Mouse (Mus musculus) forebrain, embryonic 11.5 days (tissue): Measurements from ENCODE around the gene Tead2. TPM values are rescaled to one million over a fixed set of nuclear protein-coding genes. Genes with fewer than 3 reads are reported as not detected.

Source experiments
- ATAC-seq: fragments of 200-750 bp; cut with Nextera tagmentation; replicated peaks from 2 replicates; pipeline ENCODE4 v1.8.0; 2017; ENCODE audit warnings: moderate TSS enrichment; ENCODE audit not compliant: low FRiP score
- DNase-seq: peaks from one replicate; pipeline ENCODE4 v3.0.0-alpha.2; 2017; ENCODE audit warnings: low spot score
- H3K27ac ChIP-seq: fragments of 300-500 bp; sonication (generic); 2 replicates; pipeline ENCODE4 v1.5.1; 2014; ENCODE audit warnings: low read depth, low read length
- H3K27me3 ChIP-seq: fragments of 300-500 bp; sonication (generic); 2 replicates; pipeline ENCODE4 v1.6.1; 2014; ENCODE audit warnings: mild to moderate bottlenecking, low read length, mixed read lengths; ENCODE audit not compliant: control insufficient read depth, insufficient read depth
- H3K36me3 ChIP-seq: fragments of 300-500 bp; sonication (generic); 2 replicates; pipeline ENCODE4 v1.6.1; 2014; ENCODE audit warnings: mild to moderate bottlenecking, low read length, moderate library complexity, mixed read lengths; ENCODE audit not compliant: control insufficient read depth, insufficient read depth
- H3K4me1 ChIP-seq: fragments of 300-500 bp; sonication (generic); replicated peaks from 2 replicates; pipeline ENCODE4 v1.6.1; 2014; ENCODE audit warnings: low read length, mixed read lengths; ENCODE audit not compliant: control insufficient read depth, insufficient read depth
- H3K4me2 ChIP-seq: fragments of 300-500 bp; sonication (generic); 2 replicates; pipeline ENCODE4 v1.6.1; 2014; ENCODE audit warnings: low read depth, mild to moderate bottlenecking, low read length, moderate library complexity, mixed read lengths; ENCODE audit not compliant: severe bottlenecking
- H3K4me3 ChIP-seq: fragments of 300-500 bp; sonication (generic); 2 replicates; pipeline ENCODE4 v1.5.1; 2014; ENCODE audit warnings: low read depth, low read length
- H3K9ac ChIP-seq: fragments of 300-500 bp; sonication (generic); 2 replicates; pipeline ENCODE4 v1.6.1; 2014; ENCODE audit warnings: low read length
- H3K9me3 ChIP-seq: fragments of 300-500 bp; sonication (generic); 2 replicates; pipeline ENCODE4 v1.6.1; 2016; ENCODE audit warnings: low read length, mixed read lengths; ENCODE audit not compliant: control insufficient read depth
- whole genome bisulfite sequencing: fragments of 180-500 bp; shearing (Covaris S2); extraction: QIAGEN DNeasy Blood & Tissue Kit; methylation state at CpG from one replicate; pipeline ENCODE4 v1.1.7; 2014; 5-methylcytosine and 5-hydroxymethylcytosine counted together
- polyA plus RNA-seq: library from polyadenylated mRNA; unstranded; fragments of >200 nt; fragmentation: Nextera tagmentation; extraction: Ambion mirVana; gene quantifications from 2 replicates; pipeline ENCODE4 v1.2.1, GENCODE M21; 2014

Tead2 gene
- polyA plus RNA-seq, 1 experiment from 2014 or later: 297 TPM

DNA sequence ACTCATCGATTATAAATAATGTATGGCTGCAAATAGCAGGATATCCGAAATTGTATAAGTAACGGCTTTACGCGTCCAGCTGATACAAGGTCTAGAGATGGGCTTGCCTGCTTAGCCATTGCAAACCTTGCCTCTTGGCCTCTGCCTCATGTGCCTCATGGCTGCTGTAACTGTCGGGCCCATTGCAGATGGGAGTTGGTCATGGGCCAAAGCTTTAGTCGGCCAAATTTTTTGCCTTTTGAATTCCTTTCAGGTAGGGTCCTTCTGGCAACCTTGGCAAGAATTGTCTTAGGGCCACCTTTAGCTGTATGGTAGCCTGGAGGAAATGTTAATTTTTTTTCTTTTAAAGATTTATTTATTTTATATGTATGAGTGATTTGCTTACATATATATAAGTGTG lies 9.3 kb downstream of the Tead2 start:
- Histone ChIP-seq H3K4me1 (no peaks in the 10 kb centered on the region), H3K4me2 (no peak overlapping the region), H3K9me3 (no peaks in the 10 kb centered on the region), H3K36me3 (peaks cover 50% of the 10 kb centered on the region), H3K4me3 (no peak overlapping the region), H3K9ac (no peak overlapping the region), H3K27me3 (no peaks in the 10 kb centered on the region), H3K27ac (no peak overlapping the region)
- no peak for ATAC-seq
- DNase-seq: no peak
- WGBS: 95% methylated on average over 7 of the region's 7 CpGs

DNA sequence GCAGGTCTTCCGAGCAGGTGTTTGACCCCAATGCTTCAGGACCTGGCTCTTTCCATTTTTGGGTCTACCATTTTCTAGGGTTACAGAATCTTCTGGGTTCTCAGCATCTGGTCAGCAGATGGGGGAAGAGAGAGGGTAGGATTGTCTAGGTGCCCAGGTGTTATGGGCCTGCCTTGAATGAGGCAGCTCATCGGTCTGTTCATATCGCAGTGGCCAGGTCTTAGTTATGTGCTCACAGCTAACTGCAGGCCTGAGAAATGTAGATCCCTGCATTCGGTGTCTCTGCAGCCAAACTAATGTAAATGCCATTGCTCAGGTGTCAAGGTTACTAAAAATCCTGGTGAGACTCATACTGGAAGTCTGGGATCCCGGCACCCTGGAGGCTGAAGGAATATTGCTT lies 10.9 kb downstream of the Tead2 start:
- H3K27ac ChIP-seq: no peak overlapping the region
- no peak for ATAC-seq
- DNase-seq: no peak
- no peak overlapping the region for H3K4me3 ChIP-seq
- H3K9ac ChIP-seq: no peak overlapping the region
- no peaks in the 10 kb centered on the region for H3K9me3 ChIP-seq
- no peak overlapping the region for H3K4me2 ChIP-seq
- H3K4me1 ChIP-seq: no peaks in the 10 kb centered on the region
- 96% methylated on average over 5 of the region's 5 CpGs for WGBS
- H3K36me3 ChIP-seq: peaks cover 46% of the 10 kb centered on the region
- H3K27me3 ChIP-seq: no peaks in the 10 kb centered on the region

DNA sequence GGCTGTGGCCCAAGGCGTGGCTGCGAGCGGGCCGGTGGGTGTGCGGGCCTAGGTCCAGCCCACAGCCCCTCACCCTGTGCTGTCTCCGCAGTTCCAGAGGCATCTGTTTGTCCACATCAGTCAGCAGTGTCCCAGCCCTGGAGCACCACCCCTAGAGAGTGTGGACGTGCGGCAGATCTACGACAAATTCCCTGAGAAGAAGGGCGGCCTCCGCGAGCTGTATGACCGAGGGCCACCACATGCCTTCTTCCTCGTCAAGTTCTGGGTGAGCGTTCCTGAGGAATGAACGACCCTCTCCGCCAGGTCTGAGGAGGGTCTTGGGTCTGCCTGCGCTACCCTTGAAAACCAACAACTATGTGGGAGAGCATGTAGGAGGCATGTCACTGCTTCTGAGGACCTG lies 13.0 kb downstream of the Tead2 start:
- Histone ChIP-seq H3K4me3 (no peak overlapping the region), H3K9me3 (no peaks in the 10 kb centered on the region), H3K36me3 (peaks cover 40% of the 10 kb centered on the region), H3K9ac (no peak overlapping the region), H3K27ac (no peak overlapping the region), H3K4me1 (peaks cover 4% of the 10 kb centered on the region; the same call in 1 of the 2 replicates), H3K27me3 (no peaks in the 10 kb centered on the region), H3K4me2 (no peak overlapping the region)
- DNase-seq: peak; percentile 46
- WGBS: 96% methylated on average over 18 of the region's 18 CpGs
- ATAC-seq: no peak

DNA sequence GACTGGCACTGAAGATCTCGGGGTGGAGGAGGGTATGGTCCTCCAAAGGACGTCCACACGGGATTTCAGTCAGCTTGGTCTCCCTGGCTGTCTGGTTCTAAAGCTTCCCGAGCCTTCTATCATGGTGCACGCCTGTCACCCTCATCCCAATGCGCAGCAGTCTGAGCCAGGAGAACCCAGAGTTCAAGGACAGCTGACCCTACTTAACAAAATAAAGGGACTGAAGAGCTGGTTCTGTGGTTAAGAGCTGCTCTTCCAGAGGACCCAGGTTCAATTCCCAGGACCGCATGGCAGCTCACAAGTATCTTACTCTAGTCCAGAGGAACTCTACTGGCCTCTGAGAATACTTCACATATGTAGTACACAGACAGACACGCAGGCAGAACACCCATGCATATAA lies 13.5 kb downstream of the Tead2 start:
- H3K4me1 ChIP-seq: peaks cover 9% of the 10 kb centered on the region; the same call in 1 of the 2 replicates
- DNase-seq (peak; percentile 45), ATAC-seq (no peak)
- H3K4me2 ChIP-seq: no peak overlapping the region
- no peak overlapping the region for H3K9ac ChIP-seq
- H3K36me3 ChIP-seq: peaks cover 37% of the 10 kb centered on the region
- no peaks in the 10 kb centered on the region for H3K27me3 ChIP-seq
- no peak overlapping the region for H3K27ac ChIP-seq
- no peaks in the 10 kb centered on the region for H3K9me3 ChIP-seq
- H3K4me3 ChIP-seq: no peak overlapping the region
- WGBS: 95% methylated on average over 8 of the region's 8 CpGs

DNA sequence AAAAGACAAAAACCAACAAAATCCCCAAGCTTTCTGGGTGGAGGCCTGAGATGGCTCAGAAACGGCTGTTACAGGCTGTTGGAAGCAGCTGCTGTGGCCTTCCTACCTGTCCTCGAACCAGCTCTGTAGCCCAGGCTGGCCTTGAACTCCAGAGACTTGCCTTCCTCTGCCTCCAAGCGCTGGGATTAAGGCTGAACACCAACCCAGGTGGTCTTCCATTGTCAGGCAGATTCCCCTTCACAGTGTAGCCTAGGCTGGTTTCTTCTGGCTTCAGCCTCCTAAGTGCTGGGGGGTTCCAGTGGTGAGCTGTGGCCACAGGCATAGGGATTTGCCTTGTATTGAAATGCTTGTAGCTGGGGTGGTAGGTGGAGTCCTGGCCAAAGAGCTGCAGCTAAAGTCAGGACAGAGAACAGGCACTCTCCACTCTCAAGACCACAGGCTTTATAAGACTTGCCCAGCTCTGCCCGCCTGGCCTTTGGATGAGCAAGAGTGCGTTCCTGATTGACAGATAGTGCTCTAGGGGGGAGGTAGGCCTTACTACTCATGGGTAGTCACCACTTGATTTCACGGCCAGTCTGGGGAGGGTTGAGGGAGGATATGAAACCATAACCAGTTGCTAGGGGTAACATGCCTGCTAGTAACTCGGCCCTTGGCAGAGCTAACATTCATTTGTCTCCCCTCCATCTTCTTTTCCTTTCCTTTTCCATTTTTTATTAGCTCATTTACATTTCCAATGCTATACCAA lies 14.1 kb downstream of the Tead2 start:
- no peak overlapping the region for H3K9ac ChIP-seq
- ATAC-seq: no peak
- no peak overlapping the region for H3K4me3 ChIP-seq
- peaks cover 13% of the 10 kb centered on the region; the same call in 1 of the 2 replicates for H3K4me1 ChIP-seq
- H3K9me3 ChIP-seq: no peaks in the 10 kb centered on the region
- no peaks in the 10 kb centered on the region for H3K27me3 ChIP-seq
- peak; percentile 45 for DNase-seq
- H3K27ac ChIP-seq: no peak overlapping the region
- H3K36me3 ChIP-seq: peaks cover 34% of the 10 kb centered on the region
- H3K4me2 ChIP-seq: no peak overlapping the region
- WGBS: 92% methylated on average over 7 of the region's 7 CpGs

DNA sequence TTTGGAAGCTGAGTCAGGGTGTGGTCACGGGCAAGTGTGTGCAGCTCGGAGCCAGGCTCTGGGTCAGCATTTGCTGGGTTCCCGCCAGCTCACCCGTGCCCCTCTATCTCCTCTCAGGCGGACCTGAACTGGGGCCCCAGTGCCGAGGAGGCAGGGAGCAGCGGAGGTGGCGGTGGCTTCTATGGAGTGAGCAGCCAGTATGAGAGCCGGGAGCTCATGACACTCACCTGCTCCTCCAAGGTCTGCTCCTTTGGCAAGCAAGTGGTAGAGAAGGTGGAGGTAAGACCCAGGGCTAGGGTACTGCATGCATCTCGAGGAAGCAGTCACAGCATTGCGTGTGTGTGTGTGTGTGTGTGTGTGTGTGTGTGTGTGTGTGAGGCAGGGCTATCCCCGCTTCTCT lies 15.6 kb downstream of the Tead2 start:
- Histone ChIP-seq H3K4me3 (no peak overlapping the region), H3K27ac (no peak overlapping the region), H3K9me3 (no peaks in the 10 kb centered on the region), H3K4me2 (no peak overlapping the region), H3K36me3 (peaks cover 21% of the 10 kb centered on the region), H3K27me3 (peaks cover 4% of the 10 kb centered on the region; the same call in 1 of the 2 replicates), H3K9ac (no peak overlapping the region), H3K4me1 (peaks cover 21% of the 10 kb centered on the region; the same call in 1 of the 2 replicates)
- DNase-seq (peak; percentile 52), ATAC-seq (no peak)
- 93% methylated on average over 12 of the region's 12 CpGs for WGBS

DNA sequence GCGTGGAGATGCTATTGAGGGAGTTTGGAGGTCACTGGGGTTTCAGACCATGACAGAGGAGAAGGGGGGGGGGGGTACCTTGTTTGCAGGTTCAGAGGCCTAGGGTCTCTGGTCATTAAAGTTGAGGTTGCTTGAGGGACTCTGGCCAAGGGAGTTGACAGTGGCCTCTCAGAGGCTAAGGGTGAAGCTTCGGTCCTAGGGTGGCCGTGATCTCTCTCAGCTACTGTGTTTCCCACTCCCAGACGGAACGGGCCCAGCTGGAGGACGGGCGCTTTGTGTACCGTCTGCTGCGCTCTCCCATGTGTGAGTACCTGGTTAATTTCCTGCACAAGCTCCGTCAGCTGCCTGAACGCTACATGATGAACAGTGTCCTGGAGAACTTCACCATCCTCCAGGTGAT lies 16.4 kb downstream of the Tead2 start:
- WGBS: 90% methylated on average over 11 of the region's 11 CpGs
- DNase-seq (no peak), ATAC-seq (no peak)
- no peak overlapping the region for H3K4me2 ChIP-seq
- peaks cover 21% of the 10 kb centered on the region; the same call in 1 of the 2 replicates for H3K4me1 ChIP-seq
- H3K9me3 ChIP-seq: no peaks in the 10 kb centered on the region
- H3K27ac ChIP-seq: no peak overlapping the region
- no peak overlapping the region for H3K4me3 ChIP-seq
- H3K36me3 ChIP-seq: peaks cover 21% of the 10 kb centered on the region
- no peak overlapping the region for H3K9ac ChIP-seq
- H3K27me3 ChIP-seq: peaks cover 6% of the 10 kb centered on the region; the same call in 1 of the 2 replicates

DNA sequence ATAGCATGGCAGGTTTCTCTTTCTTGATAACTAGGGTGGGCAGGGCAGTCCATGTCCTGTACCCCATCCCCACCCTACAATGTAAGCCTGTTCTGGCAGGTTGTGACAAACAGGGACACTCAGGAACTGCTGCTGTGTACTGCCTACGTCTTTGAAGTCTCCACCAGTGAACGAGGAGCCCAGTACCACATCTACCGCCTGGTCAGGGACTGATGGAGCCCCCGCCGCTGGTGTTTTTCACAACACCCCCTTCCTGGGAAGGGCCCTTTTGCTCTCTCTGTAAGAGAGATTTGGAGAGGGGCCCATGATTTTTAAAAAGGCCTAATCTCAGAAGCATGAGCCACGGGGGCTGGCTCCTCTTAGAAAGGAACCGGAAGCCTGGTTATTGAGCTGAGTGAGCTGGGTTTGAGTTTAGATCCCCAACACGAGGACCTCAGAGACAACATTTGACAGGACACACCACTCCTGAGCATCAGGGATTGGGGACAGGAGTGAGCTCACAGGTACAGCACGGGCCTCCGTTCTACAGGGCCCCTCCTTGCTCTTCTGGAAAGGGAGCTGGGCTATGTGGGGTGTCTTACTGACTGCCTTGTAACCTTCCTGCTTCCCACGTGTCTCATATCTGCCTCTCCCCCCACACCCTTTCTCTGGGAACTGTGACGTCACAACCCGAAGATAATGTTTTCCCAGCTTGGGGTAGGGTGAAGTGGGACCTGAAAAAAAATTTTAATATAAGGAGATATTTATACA lies 17.3 kb downstream of the Tead2 start:
- H3K4me3 ChIP-seq: no peak overlapping the region
- H3K27ac ChIP-seq: no peak overlapping the region; the same call in 1 of the 2 replicates
- ATAC-seq: no peak
- DNase-seq: peak; percentile 51
- no peaks in the 10 kb centered on the region for H3K9me3 ChIP-seq
- no peak overlapping the region for H3K9ac ChIP-seq
- H3K27me3 ChIP-seq: peaks cover 8% of the 10 kb centered on the region
- 75% methylated on average over 13 of the region's 13 CpGs for WGBS
- H3K4me2 ChIP-seq: no peak overlapping the region
- peaks cover 21% of the 10 kb centered on the region for H3K36me3 ChIP-seq
- peaks cover 21% of the 10 kb centered on the region; the same call in 1 of the 2 replicates for H3K4me1 ChIP-seq
